Mouse (Mus musculus): ENCODE measurements around the gene Parp9. TPM values are rescaled to one million over a fixed set of nuclear protein-coding genes. Genes with fewer than 3 reads are reported as not detected.
"Not testable (repeated sequence)": the region's sequence is repeated elsewhere in the genome, so short reads cannot be mapped to it uniquely, and the experiment has no call there.

The Parp9 gene
- polyA plus RNA-seq, 1 experiment from 2014 or later = 4.2 TPM

GRCm38 (mm10) chr16:35941382-35941781, 3.1 kb downstream of the Parp9 start:
- Histone ChIP-seq H3K27ac (replicated peaks; ENCODE audit: low read depth, low read length) (no peak overlapping the region), H3K9me3 (ENCODE audit: control insufficient read depth, low read length) (no peaks in the 10 kb centered on the region), H3K4me3 (ENCODE audit: low read depth, low read length) (no peak overlapping the region), H3K27me3 (ENCODE audit: control insufficient read depth, insufficient read depth, low read length) (no peaks in the 10 kb centered on the region), H3K4me2 (ENCODE audit: low read depth, severe bottlenecking) (no peak overlapping the region), H3K9ac (ENCODE audit: low read length) (no peak overlapping the region), H3K4me1 (ENCODE audit: control insufficient read depth, insufficient read depth, low read length) (no peaks in the 10 kb centered on the region), H3K36me3 (ENCODE audit: control insufficient read depth, insufficient read depth, low read length) (no peaks in the 10 kb centered on the region)
- WGBS = 86% methylated on average over 7 of the region's 7 CpGs
- ATAC-seq (ENCODE audit: insufficient number of reproducible peaks, low FRiP score, low TSS enrichment, low read depth) (no peak), DNase-seq (ENCODE audit: low spot score) (no peak)

GRCm38 (mm10) chr16:35949264-35949663, 11.0 kb downstream of the Parp9 start:
- Histone ChIP-seq H3K4me2 (ENCODE audit: low read depth, severe bottlenecking) (no peak overlapping the region), H3K27me3 (ENCODE audit: control insufficient read depth, insufficient read depth, low read length) (no peaks in the 10 kb centered on the region), H3K4me3 (ENCODE audit: low read depth, low read length) (no peak overlapping the region), H3K36me3 (ENCODE audit: control insufficient read depth, insufficient read depth, low read length) (no peaks in the 10 kb centered on the region), H3K9me3 (ENCODE audit: control insufficient read depth, low read length) (no peaks in the 10 kb centered on the region), H3K4me1 (ENCODE audit: control insufficient read depth, insufficient read depth, low read length) (no peaks in the 10 kb centered on the region), H3K9ac (ENCODE audit: low read length) (no peak overlapping the region), H3K27ac (replicated peaks; ENCODE audit: low read depth, low read length) (no peak overlapping the region)
- 81% methylated on average over 5 of the region's 5 CpGs for WGBS
- DNase-seq (ENCODE audit: low spot score) (no peak), ATAC-seq (ENCODE audit: insufficient number of reproducible peaks, low FRiP score, low TSS enrichment, low read depth) (no peak)

GRCm38 (mm10) chr16:35951216-35951615, 12.9 kb downstream of the Parp9 start:
- Histone ChIP-seq H3K9me3 (ENCODE audit: control insufficient read depth, low read length) (no peaks in the 10 kb centered on the region), H3K4me1 (ENCODE audit: control insufficient read depth, insufficient read depth, low read length) (no peaks in the 10 kb centered on the region), H3K27ac (replicated peaks; ENCODE audit: low read depth, low read length) (no peak overlapping the region), H3K9ac (ENCODE audit: low read length) (no peak overlapping the region), H3K36me3 (ENCODE audit: control insufficient read depth, insufficient read depth, low read length) (no peaks in the 10 kb centered on the region), H3K27me3 (ENCODE audit: control insufficient read depth, insufficient read depth, low read length) (no peaks in the 10 kb centered on the region), H3K4me3 (ENCODE audit: low read depth, low read length) (no peak overlapping the region), H3K4me2 (ENCODE audit: low read depth, severe bottlenecking) (no peak overlapping the region)
- DNase-seq (ENCODE audit: low spot score) (no peak), ATAC-seq (ENCODE audit: insufficient number of reproducible peaks, low FRiP score, low TSS enrichment, low read depth) (no peak)
- 91% methylated on average over 3 of the region's 3 CpGs for WGBS

GRCm38 (mm10) chr16:35952628-35953130, 14.4 kb downstream of the Parp9 start:
- no peaks in the 10 kb centered on the region for H3K36me3 ChIP-seq (ENCODE audit: control insufficient read depth, insufficient read depth, low read length)
- H3K9ac ChIP-seq (ENCODE audit: low read length) = no peak overlapping the region
- no peak overlapping the region for H3K4me2 ChIP-seq (ENCODE audit: low read depth, severe bottlenecking)
- no peaks in the 10 kb centered on the region for H3K4me1 ChIP-seq (ENCODE audit: control insufficient read depth, insufficient read depth, low read length)
- no peak overlapping the region for H3K27ac ChIP-seq (replicated peaks; ENCODE audit: low read depth, low read length)
- no peaks in the 10 kb centered on the region for H3K9me3 ChIP-seq (ENCODE audit: control insufficient read depth, low read length)
- no peaks in the 10 kb centered on the region for H3K27me3 ChIP-seq (ENCODE audit: control insufficient read depth, insufficient read depth, low read length)
- no peak overlapping the region for H3K4me3 ChIP-seq (ENCODE audit: low read depth, low read length)
- WGBS = 91% methylated on average over 5 of the region's 5 CpGs
- DNase-seq (ENCODE audit: low spot score) (no peak), ATAC-seq (ENCODE audit: insufficient number of reproducible peaks, low FRiP score, low TSS enrichment, low read depth) (no peak)

- not testable (repeated sequence) for H3K27me3 ChIP-seq (ENCODE audit: control insufficient read depth, insufficient read depth, low read length); H3K36me3 ChIP-seq (ENCODE audit: control insufficient read depth, insufficient read depth, low read length); H3K9ac ChIP-seq (ENCODE audit: low read length); H3K4me2 ChIP-seq (ENCODE audit: low read depth, severe bottlenecking); ATAC-seq (ENCODE audit: insufficient number of reproducible peaks, low FRiP score, low TSS enrichment, low read depth); DNase-seq (ENCODE audit: low spot score); H3K27ac ChIP-seq (replicated peaks; ENCODE audit: low read depth, low read length); H3K4me3 ChIP-seq (ENCODE audit: low read depth, low read length); H3K4me1 ChIP-seq (ENCODE audit: control insufficient read depth, insufficient read depth, low read length); H3K9me3 ChIP-seq (ENCODE audit: control insufficient read depth, low read length)
- 63% methylated on average over 3 of the region's 4 CpGs for whole genome bisulfite sequencing
Measured at GRCm38 (mm10) chr16:35965991-35966390, 27.7 kb downstream of the Parp9 start.

GRCm38 (mm10) chr16:35966411-35967115, 28.3 kb downstream of the Parp9 start:
- no peaks in the 10 kb centered on the region for H3K9me3 ChIP-seq (ENCODE audit: control insufficient read depth, low read length)
- H3K4me2 ChIP-seq (ENCODE audit: low read depth, severe bottlenecking) = no peak overlapping the region
- WGBS = 37% methylated on average over 5 of the region's 5 CpGs
- DNase-seq (ENCODE audit: low spot score) (no peak), ATAC-seq (ENCODE audit: insufficient number of reproducible peaks, low FRiP score, low TSS enrichment, low read depth) (no peak)
- H3K36me3 ChIP-seq (ENCODE audit: control insufficient read depth, insufficient read depth, low read length) = no peaks in the 10 kb centered on the region
- no peak overlapping the region for H3K4me3 ChIP-seq (ENCODE audit: low read depth, low read length)
- H3K27ac ChIP-seq (replicated peaks; ENCODE audit: low read depth, low read length) = no peak overlapping the region
- no peak overlapping the region for H3K9ac ChIP-seq (ENCODE audit: low read length)
- H3K4me1 ChIP-seq (ENCODE audit: control insufficient read depth, insufficient read depth, low read length) = 0 out of 2 replicates have a peak, but pooled peaks cover 6% of the 10 kb centered on the region
- no peaks in the 10 kb centered on the region for H3K27me3 ChIP-seq (ENCODE audit: control insufficient read depth, insufficient read depth, low read length)

- Histone ChIP-seq H3K9me3 (ENCODE audit: control insufficient read depth, low read length) (no peaks in the 10 kb centered on the region), H3K4me1 (ENCODE audit: control insufficient read depth, insufficient read depth, low read length) (0 out of 2 replicates have a peak, but pooled peaks cover 6% of the 10 kb centered on the region), H3K27me3 (ENCODE audit: control insufficient read depth, insufficient read depth, low read length) (no peaks in the 10 kb centered on the region), H3K27ac (replicated peaks; ENCODE audit: low read depth, low read length) (no peak overlapping the region), H3K9ac (ENCODE audit: low read length) (no peak overlapping the region), H3K4me3 (ENCODE audit: low read depth, low read length) (no peak overlapping the region), H3K36me3 (ENCODE audit: control insufficient read depth, insufficient read depth, low read length) (no peaks in the 10 kb centered on the region), H3K4me2 (ENCODE audit: low read depth, severe bottlenecking) (no peak overlapping the region)
- DNase-seq (ENCODE audit: low spot score) (no peak), ATAC-seq (ENCODE audit: insufficient number of reproducible peaks, low FRiP score, low TSS enrichment, low read depth) (no peak)
- 89% methylated on average over 4 of the region's 4 CpGs for WGBS
Measured at GRCm38 (mm10) chr16:35967319-35967718, 29.0 kb downstream of the Parp9 start.

GRCm38 (mm10) chr16:35968149-35968548, 29.9 kb downstream of the Parp9 start:
- Histone ChIP-seq H3K27ac (replicated peaks; ENCODE audit: low read depth, low read length) (no peak overlapping the region), H3K36me3 (ENCODE audit: control insufficient read depth, insufficient read depth, low read length) (no peaks in the 10 kb centered on the region), H3K4me3 (ENCODE audit: low read depth, low read length) (no peak overlapping the region), H3K9me3 (ENCODE audit: control insufficient read depth, low read length) (no peaks in the 10 kb centered on the region), H3K4me2 (ENCODE audit: low read depth, severe bottlenecking) (no peak overlapping the region), H3K27me3 (ENCODE audit: control insufficient read depth, insufficient read depth, low read length) (no peaks in the 10 kb centered on the region), H3K9ac (ENCODE audit: low read length) (no peak overlapping the region), H3K4me1 (ENCODE audit: control insufficient read depth, insufficient read depth, low read length) (0 out of 2 replicates have a peak, but pooled peaks cover 6% of the 10 kb centered on the region)
- ATAC-seq (ENCODE audit: insufficient number of reproducible peaks, low FRiP score, low TSS enrichment, low read depth) (no peak), DNase-seq (ENCODE audit: low spot score) (no peak)
- WGBS = 28% methylated on average over 2 of the region's 2 CpGs

- 36% methylated on average over 1 of the region's 1 CpGs for WGBS
- Histone ChIP-seq H3K27ac (replicated peaks; ENCODE audit: low read depth, low read length) (no peak overlapping the region), H3K4me2 (ENCODE audit: low read depth, severe bottlenecking) (no peak overlapping the region), H3K9me3 (ENCODE audit: control insufficient read depth, low read length) (no peaks in the 10 kb centered on the region), H3K27me3 (ENCODE audit: control insufficient read depth, insufficient read depth, low read length) (no peaks in the 10 kb centered on the region), H3K36me3 (ENCODE audit: control insufficient read depth, insufficient read depth, low read length) (no peaks in the 10 kb centered on the region), H3K4me1 (ENCODE audit: control insufficient read depth, insufficient read depth, low read length) (no peaks in the 10 kb centered on the region), H3K4me3 (ENCODE audit: low read depth, low read length) (no peak overlapping the region), H3K9ac (ENCODE audit: low read length) (no peak overlapping the region)
- no peak for DNase-seq (ENCODE audit: low spot score)
- no peak for ATAC-seq (ENCODE audit: insufficient number of reproducible peaks, low FRiP score, low TSS enrichment, low read depth)
Measured at GRCm38 (mm10) chr16:35974021-35974420, 35.8 kb downstream of the Parp9 start.

Measured in limb, embryonic 11.5 days (tissue).